ENCODE assay signal across 10 mouse cellular contexts in genomic region chr11:49931853-49932252, GRCm38 (mm10). TPM values are rescaled to one million over a fixed set of nuclear protein-coding genes. Genes with fewer than 3 reads are reported as not detected.
A peak's percentile ranks its signal among the peaks of the same experiment; 100 is the strongest.
DNase-seq lines count a peak whose midpoint lies in the region; ATAC-seq lines count a peak whose summit lies in the region.
"Had no signal": no experiment of that assay in that cellular context is flagged by ENCODE, and none has a peak within 500 bp of the region (broad histone marks: within the 10 kb centered on the region; RNA-seq: fewer than 3 reads in every experiment).

No protein-coding gene starts in this region.

- intact Hi-C loops in heart, postnatal 25 days (cut with DNase I) = no loop called here

- peaks cover 10 to 15% of the 10 kb centered on the region in 2 experiments for H3K4me1 ChIP-seq in heart, embryonic 14.5 days (ENCODE audit: control insufficient read depth in 2 of 2, insufficient read depth in 2 of 2, low read length in 2 of 2)
- peaks cover 32% of the 10 kb centered on the region for H3K4me1 ChIP-seq in midbrain, embryonic 13.5 days (replicated peaks)

- H3K9ac ChIP-seq in heart, embryonic 14.5 days (ENCODE audit: low read length) = no peak overlapping the region
- no peak overlapping the region for H3K9ac ChIP-seq in midbrain, embryonic 13.5 days (replicated peaks)
- H3K9ac ChIP-seq: limb, embryonic 12.5 days had no signal

- H3K9me3 ChIP-seq in heart, embryonic 14.5 days (ENCODE audit: control insufficient read depth, low read length) = no peaks in the 10 kb centered on the region
- no peaks in the 10 kb centered on the region for H3K9me3 ChIP-seq in midbrain, embryonic 13.5 days
- H3K9me3 ChIP-seq: limb, embryonic 12.5 days had no signal

- no peak overlapping the region for H3K4me3 ChIP-seq in heart, embryonic 14.5 days (ENCODE audit: control insufficient read depth in 1 of 2, insufficient read depth in 1 of 2, low read depth in 1 of 2, low read length in 2 of 2)
- H3K4me3 ChIP-seq in midbrain, embryonic 13.5 days (replicated peaks) = no peak overlapping the region
- H3K4me3 ChIP-seq: limb, embryonic 12.5 days had no signal

- H3K4me2 ChIP-seq in heart, embryonic 14.5 days (ENCODE audit: low read length) = 0 out of 2 replicates have a peak overlapping the region, but pooled peaks have one; percentile 3
- no peak overlapping the region for H3K4me2 ChIP-seq in midbrain, embryonic 13.5 days (replicated peaks)
- H3K4me2 ChIP-seq: limb, embryonic 12.5 days had no signal

- no peak for DNase-seq in heart, postnatal 25 days (ENCODE audit: low spot score)
- peak; percentile 23 for DNase-seq in adrenal gland, postnatal 25 days
- no peak for DNase-seq in frontal cortex, postnatal 10 days (ENCODE audit: low spot score in 2 of 2)
- no peak for DNase-seq in ovary, adult 18-20 months (ENCODE audit: low spot score)
- no peak for DNase-seq in ovary, postnatal 14 days (ENCODE audit: low spot score)
- DNase-seq: cerebellum, postnatal 36 days had no signal

- WGBS in heart, embryonic 14.5 days = 7% methylated on average over 7 of the region's 7 CpGs
- 37% methylated on average over 7 of the region's 7 CpGs for WGBS in midbrain, embryonic 13.5 days

- peaks cover 24% of the 10 kb centered on the region; the same call in 1 of the 2 replicates for H3K27me3 ChIP-seq in heart, embryonic 14.5 days (ENCODE audit: control insufficient read depth, insufficient read depth, low read length)
- H3K27me3 ChIP-seq in midbrain, embryonic 13.5 days = no peaks in the 10 kb centered on the region
- H3K27me3 ChIP-seq: limb, embryonic 12.5 days had no signal

- 0 out of 2 replicates have a peak, but pooled peaks have one; percentile 50 for ATAC-seq in heart, embryonic 14.5 days (ENCODE audit: insufficient number of reproducible peaks, insufficient read depth, low FRiP score, low read depth)
- peak; percentile 34 to 53; a peak in 2 of 4 replicates for ATAC-seq in hematopoietic stem cell, adult 5-6 weeks (replicated peaks in 1 of 2; ENCODE audit: insufficient read depth in 1 of 2, low FRiP score in 2 of 2, low TSS enrichment in 1 of 2, low read depth in 1 of 2, poor library complexity in 2 of 2, severe bottlenecking in 2 of 2)
- peak; percentile 76 for ATAC-seq in midbrain, embryonic 13.5 days

- no peaks in the 10 kb centered on the region for H3K36me3 ChIP-seq in heart, embryonic 14.5 days (ENCODE audit: control insufficient read depth, insufficient read depth, low read length)
- no peaks in the 10 kb centered on the region for H3K36me3 ChIP-seq in midbrain, embryonic 13.5 days
- H3K36me3 ChIP-seq: limb, embryonic 12.5 days had no signal

- H3K27ac ChIP-seq in heart, embryonic 14.5 days (replicated peaks in 1 of 2; ENCODE audit: control insufficient read depth in 1 of 2, insufficient read depth in 1 of 2, low read depth in 2 of 2, low read length in 2 of 2) = no peak overlapping the region
- 0 out of 2 replicates have a peak overlapping the region, but pooled peaks have one; percentile 19 for H3K27ac ChIP-seq in midbrain, embryonic 13.5 days
- H3K27ac ChIP-seq: limb, embryonic 12.5 days had no signal

RNA-seq across cellular contexts. Expression of gene Rasgef1c, which starts 30.2 kb away (rescaled TPM):
- 0.28 TPM in 1 of 2 replicates, not detected in the other for polyA plus RNA-seq in heart, embryonic 14.5 days (2014; fragmentation: Nextera tagmentation; extraction: Ambion mirVana)
- under 1 TPM; 0.31 to 0.42 TPM for total RNA-seq in heart, postnatal 25 days (2021)
- 0.49 TPM in 1 of 2 replicates, not detected in the other for total RNA-seq in adrenal gland, postnatal 25 days (2021)
- 0.15 TPM in 1 of 2 replicates, not detected in the other for total RNA-seq in hematopoietic stem cell, adult 5-6 weeks (2017)
- 8.2 and 9.5 TPM in 2 replicates for polyA plus RNA-seq in midbrain, embryonic 13.5 days (2015; fragmentation: Nextera tagmentation; extraction: Ambion mirVana)
